Mouse (Mus musculus): Measurements from ENCODE around the gene Eipr1. TPM values are rescaled to one million over a fixed set of nuclear protein-coding genes. Genes with fewer than 3 reads are reported as not detected.
"Not testable (repeated sequence)": the region's sequence is repeated elsewhere in the genome, so short reads cannot be mapped to it uniquely, and the experiment has no call there.

Eipr1 gene
- total and polyA plus RNA-seq, 2 experiments: 6.7 to 18.1 TPM

DNA sequence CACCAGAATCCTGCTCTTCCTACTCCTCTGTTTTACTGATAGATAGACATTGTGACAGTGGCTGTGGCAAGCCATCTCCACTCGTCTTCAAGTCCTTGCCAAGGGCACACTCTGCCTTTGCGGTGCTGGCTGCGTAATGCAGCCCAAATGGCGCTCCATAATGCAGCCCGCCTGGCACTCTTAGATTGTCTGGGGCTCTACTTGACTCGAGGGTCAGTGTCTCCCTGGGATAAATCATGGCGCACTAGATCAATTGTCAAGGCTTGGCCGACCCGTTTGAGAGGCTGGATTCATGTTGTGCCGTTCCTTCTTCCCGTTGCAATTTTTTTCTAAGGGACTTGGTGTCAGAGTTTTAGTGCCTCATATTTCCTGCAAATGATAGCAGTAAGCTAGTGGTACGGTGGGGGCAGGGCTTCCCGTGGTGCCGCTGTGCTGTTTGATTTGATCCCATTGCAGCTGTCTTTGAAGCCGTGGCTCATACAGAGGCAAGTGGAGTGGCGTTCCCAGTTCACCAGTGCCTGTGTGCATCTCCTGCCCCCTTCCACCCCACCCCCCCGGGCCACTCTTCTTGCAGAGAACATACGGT is 160.8 kb downstream of the Eipr1 start:
- H3K27me3 ChIP-seq (ENCODE audit: control insufficient read depth, insufficient read depth, low read length): no peaks in the 10 kb centered on the region
- no peak overlapping the region for H3K9ac ChIP-seq (ENCODE audit: low read depth, low read length)
- TF ChIP-seq POLR2A (IDR thresholded peaks at IDR 0.05; ENCODE audit: extremely low read depth, insufficient read depth, low read length): no peak
- TF ChIP-seq CTCF (IDR thresholded peaks at IDR 0.05; ENCODE audit: low read depth, low read length): no peak
- no peaks in the 10 kb centered on the region for H3K79me2 ChIP-seq (ENCODE audit: control insufficient read depth, insufficient read depth, low read length)
- H3K36me3 ChIP-seq (ENCODE audit: control insufficient read depth, insufficient read depth, low read length): no peaks in the 10 kb centered on the region
- WGBS: 79% methylated on average over 18 of the region's 18 CpGs
- H3K27ac ChIP-seq (replicated peaks; ENCODE audit: insufficient read depth, low read depth, low read length): no peak overlapping the region
- no peak overlapping the region for H3K4me3 ChIP-seq (ENCODE audit: insufficient read depth, low read depth, low read length)
- H3K4me1 ChIP-seq (ENCODE audit: control insufficient read depth, insufficient read depth, low read length): peaks cover 3% of the 10 kb centered on the region; the same call in 1 of the 2 replicates
- no peak for DNase-seq (ENCODE audit: extremely low read depth, low read depth, low spot score)

DNA sequence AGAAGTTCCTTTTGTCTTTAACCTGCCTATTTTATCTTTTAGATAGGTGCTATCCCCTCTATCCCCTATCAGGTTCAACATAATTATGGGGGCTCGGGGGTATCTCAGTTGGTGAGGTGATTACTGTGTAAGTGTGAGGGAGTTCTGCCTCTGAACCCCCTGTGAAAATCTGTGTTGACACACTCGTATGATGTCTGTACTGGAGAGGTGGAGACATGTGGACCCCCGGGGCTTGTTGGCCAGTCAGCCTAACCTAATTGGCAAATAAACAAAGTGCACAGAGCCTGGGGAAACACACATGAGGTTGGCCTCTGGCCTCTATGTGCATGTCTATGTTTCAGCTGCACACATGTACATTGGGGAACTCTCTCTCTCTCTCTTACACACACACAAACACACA is 161.5 kb downstream of the Eipr1 start:
- Histone ChIP-seq H3K4me1 (ENCODE audit: control insufficient read depth, insufficient read depth, low read length) (peaks cover 3% of the 10 kb centered on the region; the same call in 1 of the 2 replicates), H3K27me3 (ENCODE audit: control insufficient read depth, insufficient read depth, low read length) (no peaks in the 10 kb centered on the region), H3K79me2 (ENCODE audit: control insufficient read depth, insufficient read depth, low read length) (no peaks in the 10 kb centered on the region), H3K36me3 (ENCODE audit: control insufficient read depth, insufficient read depth, low read length) (no peaks in the 10 kb centered on the region), H3K9ac (ENCODE audit: low read depth, low read length) (no peak overlapping the region), H3K4me3 (ENCODE audit: insufficient read depth, low read depth, low read length) (no peak overlapping the region), H3K27ac (replicated peaks; ENCODE audit: insufficient read depth, low read depth, low read length) (no peak overlapping the region)
- WGBS: 69% methylated on average over 3 of the region's 3 CpGs
- DNase-seq (ENCODE audit: extremely low read depth, low read depth, low spot score): no peak
- no peak for TF ChIP-seq POLR2A (IDR thresholded peaks at IDR 0.05; ENCODE audit: extremely low read depth, insufficient read depth, low read length)
- TF ChIP-seq CTCF (IDR thresholded peaks at IDR 0.05; ENCODE audit: low read depth, low read length): no peak

DNA sequence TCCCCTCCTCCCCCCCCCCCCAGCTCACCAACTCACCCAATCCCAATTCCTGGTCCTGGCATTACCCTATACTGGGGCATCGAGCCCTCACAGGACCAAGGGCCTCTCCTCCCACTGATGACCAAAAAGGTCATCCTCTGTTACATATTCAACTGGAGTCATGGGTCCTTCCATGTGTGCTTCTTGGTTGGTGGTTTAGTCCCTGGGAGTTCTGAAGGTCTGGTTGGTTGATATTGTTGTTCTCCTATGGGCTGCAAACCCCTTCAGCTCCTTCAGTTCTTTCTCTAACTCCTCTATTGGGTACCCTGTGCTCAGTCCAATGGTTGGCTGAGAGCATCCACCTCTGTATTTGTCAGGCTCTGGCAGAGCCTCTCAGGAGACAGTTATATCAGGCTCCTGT is 162.5 kb downstream of the Eipr1 start:
- not testable (repeated sequence) for H3K9ac ChIP-seq (ENCODE audit: low read depth, low read length); H3K27me3 ChIP-seq (ENCODE audit: control insufficient read depth, insufficient read depth, low read length); DNase-seq (ENCODE audit: extremely low read depth, low read depth, low spot score); H3K4me1 ChIP-seq (ENCODE audit: control insufficient read depth, insufficient read depth, low read length); H3K36me3 ChIP-seq (ENCODE audit: control insufficient read depth, insufficient read depth, low read length); H3K27ac ChIP-seq (replicated peaks; ENCODE audit: insufficient read depth, low read depth, low read length); H3K79me2 ChIP-seq (ENCODE audit: control insufficient read depth, insufficient read depth, low read length); H3K4me3 ChIP-seq (ENCODE audit: insufficient read depth, low read depth, low read length)
- WGBS: 91% methylated on average over 1 of the region's 1 CpGs

Other genes with a start within 250 kb of the Eipr1 start
- gene Dcdc2c, start 199.4 kb upstream of the Eipr1 start, total RNA-seq (2014; rRNA removed): not detected in 2 replicates
- gene Dcdc2c, start 199.4 kb upstream of the Eipr1 start, polyA plus RNA-seq (2012; rRNA removed): not detected in 2 replicates
- gene Allc, start 169.3 kb upstream of the Eipr1 start, total RNA-seq (2014; rRNA removed): not detected in 2 replicates
- not detected in 2 replicates for gene Allc, start 169.3 kb upstream of the Eipr1 start, polyA plus RNA-seq (2012; rRNA removed)
- 57.1 and 67.2 TPM in 2 replicates for gene Colec11, start 128.4 kb upstream of the Eipr1 start, total RNA-seq (2014; rRNA removed)
- 33.8 and 37.9 TPM in 2 replicates for gene Colec11, start 128.4 kb upstream of the Eipr1 start, polyA plus RNA-seq (2012; rRNA removed)
- 391 and 441 TPM in 2 replicates for gene Rps7, start 115.8 kb upstream of the Eipr1 start, total RNA-seq (2014; rRNA removed)
- 136 and 137 TPM in 2 replicates for gene Rps7, start 115.8 kb upstream of the Eipr1 start, polyA plus RNA-seq (2012; rRNA removed)
- gene Rnaseh1, start 102.2 kb upstream of the Eipr1 start, total RNA-seq (2014; rRNA removed): 4.4 and 4.7 TPM in 2 replicates
- gene Rnaseh1, start 102.2 kb upstream of the Eipr1 start, polyA plus RNA-seq (2012; rRNA removed): 4.3 and 5.3 TPM in 2 replicates
- gene Adi1, start 76.6 kb upstream of the Eipr1 start, total RNA-seq (2014; rRNA removed): 101 and 119 TPM in 2 replicates
- gene Adi1, start 76.6 kb upstream of the Eipr1 start, polyA plus RNA-seq (2012; rRNA removed): 56.4 and 61.8 TPM in 2 replicates
- 17.2 and 18.1 TPM in 2 replicates for gene Trappc12, start 1.3 kb upstream of the Eipr1 start, total RNA-seq (2014; rRNA removed)
- gene Trappc12, start 1.3 kb upstream of the Eipr1 start, polyA plus RNA-seq (2012; rRNA removed): 13.1 and 14.3 TPM in 2 replicates

Data from liver, adult 2 months (tissue).